Mouse (Mus musculus): Measurements from ENCODE around the gene Vstm4. TPM values are rescaled to one million over a fixed set of nuclear protein-coding genes. Genes with fewer than 3 reads are reported as not detected.

Vstm4 gene
- total and polyA plus RNA-seq, 2 experiments from 2014 or later: 8.2 to 8.9 TPM

DNA sequence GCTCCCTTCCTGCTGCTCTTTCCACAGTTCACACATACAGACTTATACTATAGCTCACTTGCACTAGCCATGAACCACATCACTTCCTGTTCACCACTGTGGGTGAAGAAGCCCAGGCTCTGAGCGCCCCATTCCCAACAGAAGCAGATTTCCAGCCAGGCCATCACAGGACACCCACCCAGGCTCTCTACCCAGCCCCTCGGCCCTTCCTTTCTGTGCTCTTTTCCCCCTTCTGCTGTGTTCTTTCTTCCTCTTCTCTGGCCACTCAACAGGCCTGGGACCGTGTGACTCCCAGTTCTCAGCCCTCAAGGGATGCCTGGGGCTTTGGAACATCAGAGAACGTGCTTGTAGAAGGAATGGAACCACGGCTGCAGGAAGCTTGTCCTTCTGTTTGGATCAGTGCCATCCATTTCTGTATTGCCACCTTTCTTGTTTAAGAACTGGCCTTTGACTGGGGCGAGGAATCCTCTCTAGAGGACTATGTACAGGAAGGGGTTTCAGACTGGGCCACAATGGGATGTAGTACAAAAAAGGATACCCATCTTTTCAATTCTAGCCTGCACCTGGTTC lies 2.5 kb downstream of the Vstm4 start:
- no peak overlapping the region for H3K4me3 ChIP-seq (ENCODE audit: low read depth, low read length)
- H3K36me3 ChIP-seq (ENCODE audit: insufficient read depth): no peaks in the 10 kb centered on the region
- no peaks in the 10 kb centered on the region for H3K4me1 ChIP-seq (ENCODE audit: insufficient read depth)
- DNase-seq (no peak), ATAC-seq (no peak)
- no peaks in the 10 kb centered on the region for H3K9me3 ChIP-seq (ENCODE audit: low read length)
- H3K27ac ChIP-seq (ENCODE audit: low read depth, low read length): no peak overlapping the region
- TF ChIP-seq CTCF (IDR thresholded peaks at IDR 0.05; ENCODE audit: low read depth): no peak
- H3K4me2 ChIP-seq (ENCODE audit: low read depth): no peak overlapping the region
- WGBS: 73% methylated on average over 6 of the region's 6 CpGs
- H3K27me3 ChIP-seq (ENCODE audit: insufficient read depth, low read length): no peaks in the 10 kb centered on the region
- H3K9ac ChIP-seq: no peak overlapping the region

DNA sequence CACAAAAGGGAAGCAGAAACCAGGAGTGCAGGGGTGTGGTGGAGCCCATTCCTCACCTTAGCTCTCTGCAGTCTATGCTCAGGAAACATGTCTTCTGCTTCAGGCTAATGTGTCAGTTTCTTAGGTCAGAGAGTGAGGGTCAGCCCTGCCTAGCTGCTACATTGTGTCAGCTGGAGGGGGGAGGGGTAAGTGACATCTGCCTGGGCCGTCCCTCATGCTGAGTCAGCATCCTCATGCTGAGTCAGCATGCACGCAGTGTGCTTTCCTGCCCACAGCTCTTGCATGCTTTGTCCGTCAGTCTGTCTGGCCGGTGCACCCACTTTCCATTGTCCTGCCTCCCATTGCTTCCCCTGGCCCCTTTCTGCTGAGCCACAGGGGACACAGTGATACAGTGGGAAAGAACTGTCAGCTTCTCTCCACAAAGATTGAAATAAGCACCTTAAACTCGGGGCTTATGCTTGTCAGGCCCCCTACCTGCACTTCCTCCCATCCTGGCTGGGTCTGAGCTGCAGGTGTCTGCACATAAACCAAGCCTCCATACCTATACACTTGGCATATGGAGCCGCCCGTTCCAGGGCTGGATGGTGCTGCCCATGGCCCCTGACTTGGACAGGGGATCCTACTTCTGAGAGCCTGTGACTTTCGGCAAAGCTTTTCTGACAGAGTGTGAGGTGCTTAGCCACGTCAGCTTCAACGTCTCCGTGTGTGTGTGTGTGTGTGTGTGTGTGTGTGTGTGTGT lies 3.4 kb downstream of the Vstm4 start:
- no peak overlapping the region for H3K4me2 ChIP-seq (ENCODE audit: low read depth)
- WGBS: 67% methylated on average over 11 of the region's 11 CpGs
- no peak for DNase-seq

DNA sequence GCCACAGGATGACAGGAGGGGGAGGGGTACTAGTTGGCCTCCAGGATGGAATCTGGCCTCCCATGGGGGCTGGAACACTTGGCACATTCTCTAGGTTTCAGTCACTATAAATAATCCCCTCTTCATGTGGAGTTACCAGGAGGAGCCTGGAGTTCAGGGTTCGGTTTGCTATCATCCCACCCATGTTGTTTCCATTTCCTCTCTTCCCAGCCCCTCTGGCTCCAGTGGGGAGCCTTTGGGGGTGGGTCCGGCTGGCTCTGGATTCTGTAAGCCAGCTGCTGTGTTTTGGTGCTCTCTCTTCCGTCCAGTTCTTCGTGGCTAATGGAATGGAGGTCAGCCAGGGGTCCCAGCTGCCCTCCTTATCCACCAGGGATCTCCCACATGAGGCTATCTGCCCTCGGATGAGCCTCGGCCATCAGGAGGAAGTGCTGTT lies 4.6 kb downstream of the Vstm4 start:
- H3K36me3 ChIP-seq (ENCODE audit: insufficient read depth): no peaks in the 10 kb centered on the region
- DNase-seq: no peak
- TF ChIP-seq CTCF (IDR thresholded peaks at IDR 0.05; ENCODE audit: low read depth): no peak

More for the DNA sequence above, 3.4 kb downstream of the Vstm4 start:
- ATAC-seq: no peak
- no peaks in the 10 kb centered on the region for H3K4me1 ChIP-seq (ENCODE audit: insufficient read depth)
- no peak overlapping the region for H3K27ac ChIP-seq (ENCODE audit: low read depth, low read length)
- H3K27me3 ChIP-seq (ENCODE audit: insufficient read depth, low read length): no peaks in the 10 kb centered on the region
- no peak for TF ChIP-seq CTCF (IDR thresholded peaks at IDR 0.05; ENCODE audit: low read depth)
- H3K9me3 ChIP-seq (ENCODE audit: low read length): no peaks in the 10 kb centered on the region
- no peak overlapping the region for H3K9ac ChIP-seq
- H3K36me3 ChIP-seq (ENCODE audit: insufficient read depth): no peaks in the 10 kb centered on the region
- H3K4me3 ChIP-seq (ENCODE audit: low read depth, low read length): no peak overlapping the region

DNA sequence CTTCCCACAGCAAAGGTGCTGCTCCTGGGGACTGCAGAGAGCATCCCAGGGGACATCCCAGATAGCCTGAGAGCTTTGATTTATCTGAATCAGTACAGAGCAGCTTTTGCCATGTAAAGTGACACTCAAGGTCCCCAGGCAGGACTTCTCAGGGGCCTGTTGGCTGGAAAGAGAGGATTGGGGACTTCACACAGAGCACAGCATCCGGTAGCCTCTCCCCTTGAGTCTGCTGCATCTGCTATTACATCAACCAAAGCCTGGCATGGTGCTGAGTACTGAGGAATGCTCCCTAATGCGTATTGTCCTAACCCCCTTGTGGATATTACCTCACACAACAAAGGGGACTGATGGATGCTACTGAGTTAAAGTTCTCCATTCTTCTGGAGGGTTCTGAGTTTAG lies 5.1 kb downstream of the Vstm4 start:
- no peak for TF ChIP-seq CTCF (IDR thresholded peaks at IDR 0.05; ENCODE audit: low read depth)
- H3K27ac ChIP-seq (ENCODE audit: low read depth, low read length): no peak overlapping the region
- no peaks in the 10 kb centered on the region for H3K27me3 ChIP-seq (ENCODE audit: insufficient read depth, low read length)
- DNase-seq: no peak
- no peaks in the 10 kb centered on the region for H3K4me1 ChIP-seq (ENCODE audit: insufficient read depth)
- no peak overlapping the region for H3K4me3 ChIP-seq (ENCODE audit: low read depth, low read length)
- H3K9ac ChIP-seq: no peak overlapping the region
- no peaks in the 10 kb centered on the region for H3K36me3 ChIP-seq (ENCODE audit: insufficient read depth)
- no peak for ATAC-seq
- WGBS: 32% methylated on average over 2 of the region's 2 CpGs
- H3K9me3 ChIP-seq (ENCODE audit: low read length): no peaks in the 10 kb centered on the region
- no peak overlapping the region for H3K4me2 ChIP-seq (ENCODE audit: low read depth)

More for the DNA sequence above, 4.6 kb downstream of the Vstm4 start:
- no peak overlapping the region for H3K9ac ChIP-seq
- H3K27ac ChIP-seq (ENCODE audit: low read depth, low read length): no peak overlapping the region
- no peak overlapping the region for H3K4me2 ChIP-seq (ENCODE audit: low read depth)
- H3K27me3 ChIP-seq (ENCODE audit: insufficient read depth, low read length): no peaks in the 10 kb centered on the region
- ATAC-seq: no peak
- WGBS: 40% methylated on average over 6 of the region's 6 CpGs
- no peaks in the 10 kb centered on the region for H3K9me3 ChIP-seq (ENCODE audit: low read length)
- H3K4me3 ChIP-seq (ENCODE audit: low read depth, low read length): no peak overlapping the region
- H3K4me1 ChIP-seq (ENCODE audit: insufficient read depth): no peaks in the 10 kb centered on the region

DNA sequence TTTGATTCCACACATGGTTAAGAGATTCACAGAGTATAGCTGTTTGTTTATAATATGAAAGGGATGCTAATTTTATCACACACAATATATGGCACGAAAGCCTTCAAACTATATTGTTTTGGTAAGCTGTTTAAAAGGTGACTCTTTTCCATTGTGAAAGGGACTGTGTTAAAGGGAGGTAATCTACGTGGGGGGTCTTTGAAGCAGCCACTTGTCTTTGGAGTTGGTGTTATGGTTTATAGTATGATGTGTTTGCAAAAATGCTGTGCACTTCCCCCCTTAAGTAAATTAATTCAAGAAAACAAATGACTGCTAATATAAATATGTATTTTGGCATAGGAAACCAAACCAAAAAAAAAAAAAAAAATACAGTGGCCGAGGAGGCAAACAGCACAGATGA lies 8.8 kb downstream of the Vstm4 start:
- DNase-seq (no peak), ATAC-seq (no peak)
- Histone ChIP-seq H3K9me3 (ENCODE audit: low read length) (no peaks in the 10 kb centered on the region), H3K4me2 (ENCODE audit: low read depth) (no peak overlapping the region), H3K27ac (ENCODE audit: low read depth, low read length) (no peak overlapping the region), H3K4me3 (ENCODE audit: low read depth, low read length) (no peak overlapping the region), H3K9ac (no peak overlapping the region), H3K4me1 (ENCODE audit: insufficient read depth) (no peaks in the 10 kb centered on the region), H3K36me3 (ENCODE audit: insufficient read depth) (no peaks in the 10 kb centered on the region), H3K27me3 (ENCODE audit: insufficient read depth, low read length) (no peaks in the 10 kb centered on the region)
- TF ChIP-seq CTCF (IDR thresholded peaks at IDR 0.05; ENCODE audit: low read depth): no peak
- WGBS: 76% methylated on average over 3 of the region's 3 CpGs

DNA sequence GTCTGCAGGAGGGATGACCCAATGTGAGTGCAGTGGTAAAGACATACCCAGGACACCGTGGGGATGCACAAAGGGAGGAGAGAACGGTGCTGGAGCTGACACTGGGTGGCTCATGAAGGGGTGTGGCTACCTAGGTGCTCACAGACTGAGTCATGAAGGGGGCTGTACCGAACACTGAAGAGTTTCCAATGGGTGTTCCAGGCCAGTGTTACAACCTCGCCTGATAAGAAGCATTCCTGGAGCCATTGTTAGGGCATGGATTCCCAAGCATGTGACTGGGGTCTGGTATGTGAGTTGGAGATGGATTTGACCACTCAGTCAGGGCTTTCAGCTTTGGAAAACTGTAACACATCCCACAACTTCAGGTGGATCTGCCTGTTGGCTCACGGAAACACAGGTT lies 15.4 kb downstream of the Vstm4 start:
- ATAC-seq: no peak
- no peak overlapping the region for H3K27ac ChIP-seq (ENCODE audit: low read depth, low read length)
- H3K4me2 ChIP-seq (ENCODE audit: low read depth): no peak overlapping the region
- no peak for TF ChIP-seq CTCF (IDR thresholded peaks at IDR 0.05; ENCODE audit: low read depth)
- no peaks in the 10 kb centered on the region for H3K4me1 ChIP-seq (ENCODE audit: insufficient read depth)
- no peak overlapping the region for H3K4me3 ChIP-seq (ENCODE audit: low read depth, low read length)
- no peaks in the 10 kb centered on the region for H3K9me3 ChIP-seq (ENCODE audit: low read length)
- DNase-seq: no peak
- no peaks in the 10 kb centered on the region for H3K36me3 ChIP-seq (ENCODE audit: insufficient read depth)
- H3K27me3 ChIP-seq (ENCODE audit: insufficient read depth, low read length): no peaks in the 10 kb centered on the region
- H3K9ac ChIP-seq: no peak overlapping the region
- WGBS: 87% methylated on average over 5 of the region's 5 CpGs

DNA sequence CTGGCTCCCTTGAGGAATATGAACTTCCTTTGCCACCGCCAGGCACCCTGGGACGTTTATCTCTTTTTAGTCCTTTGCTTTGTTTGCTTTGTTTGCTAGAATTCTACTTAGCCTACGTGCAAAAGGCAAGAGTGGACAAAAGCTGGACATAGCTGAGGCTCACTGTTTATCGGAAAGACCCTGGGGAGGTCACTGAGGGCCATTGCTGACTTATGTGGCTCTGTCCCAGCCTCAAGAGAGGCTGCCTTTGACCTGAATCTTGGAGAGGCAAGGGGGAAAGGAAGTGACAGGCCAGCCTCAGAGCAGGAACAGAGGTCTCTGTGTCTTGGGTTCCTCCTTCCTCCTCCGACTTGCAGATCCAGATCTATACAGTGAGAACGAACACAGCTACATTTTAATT lies 21.0 kb downstream of the Vstm4 start:
- TF ChIP-seq CTCF (IDR thresholded peaks at IDR 0.05; ENCODE audit: low read depth): no peak
- no peak for ATAC-seq
- DNase-seq: no peak
- Histone ChIP-seq H3K4me3 (ENCODE audit: low read depth, low read length) (no peak overlapping the region), H3K36me3 (ENCODE audit: insufficient read depth) (no peaks in the 10 kb centered on the region), H3K4me2 (ENCODE audit: low read depth) (no peak overlapping the region), H3K27me3 (ENCODE audit: insufficient read depth, low read length) (no peaks in the 10 kb centered on the region), H3K4me1 (ENCODE audit: insufficient read depth) (no peaks in the 10 kb centered on the region), H3K27ac (ENCODE audit: low read depth, low read length) (no peak overlapping the region), H3K9me3 (ENCODE audit: low read length) (no peaks in the 10 kb centered on the region), H3K9ac (no peak overlapping the region)
- 65% methylated on average over 6 of the region's 6 CpGs for WGBS
